Mouse (Mus musculus) CD4-positive, CD25-positive, alpha-beta regulatory T cell, adult 2 months (primary cell): ENCODE measurements around the gene Mymk.

Source experiments
- DNase-seq: peaks from one replicate; pipeline ENCODE4 v3.0.0-alpha.2; 2012; ENCODE audit warnings: low read depth, low spot score

Mymk gene

GRCm38 (mm10) chr2:27037008-27037407 is 35.0 kb downstream of the Mymk start:
- DNase-seq: no peak

- DNase-seq: no peak
Observed at GRCm38 (mm10) chr2:27036003-27036402, 36.0 kb downstream of the Mymk start.

- DNase-seq: no peak
Observed at GRCm38 (mm10) chr2:27032361-27032760, 39.6 kb downstream of the Mymk start.

- DNase-seq: no peak
Observed at GRCm38 (mm10) chr2:27028437-27029015, 43.5 kb downstream of the Mymk start.

- peak; percentile 92 for DNase-seq
Observed at GRCm38 (mm10) chr2:27027618-27028436, 44.2 kb downstream of the Mymk start, which contains the start of gene Slc2a6. Gene Slc2a6, minus strand, starts transcription at chr2:27027998.

GRCm38 (mm10) chr2:27026857-27027617 is 44.9 kb downstream of the Mymk start:
- DNase-seq: no peak

GRCm38 (mm10) chr2:27026332-27026731 is 45.6 kb downstream of the Mymk start:
- DNase-seq: no peak

GRCm38 (mm10) chr2:27025545-27025944 is 46.4 kb downstream of the Mymk start:
- DNase-seq: no peak

- DNase-seq: no peak
Observed at GRCm38 (mm10) chr2:27024136-27024535, 47.8 kb downstream of the Mymk start.

- DNase-seq: no peak
Observed at GRCm38 (mm10) chr2:27022612-27023011, 49.4 kb downstream of the Mymk start.

- no peak for DNase-seq
Observed at GRCm38 (mm10) chr2:27021103-27021502, 50.9 kb downstream of the Mymk start.

- DNase-seq: no peak
Observed at GRCm38 (mm10) chr2:27019530-27019929, 52.4 kb downstream of the Mymk start.

GRCm38 (mm10) chr2:27017802-27018201 is 54.2 kb downstream of the Mymk start:
- peak; percentile 84 for DNase-seq
